Mouse (Mus musculus): ENCODE results near the gene Atg4a-ps.

DNA sequence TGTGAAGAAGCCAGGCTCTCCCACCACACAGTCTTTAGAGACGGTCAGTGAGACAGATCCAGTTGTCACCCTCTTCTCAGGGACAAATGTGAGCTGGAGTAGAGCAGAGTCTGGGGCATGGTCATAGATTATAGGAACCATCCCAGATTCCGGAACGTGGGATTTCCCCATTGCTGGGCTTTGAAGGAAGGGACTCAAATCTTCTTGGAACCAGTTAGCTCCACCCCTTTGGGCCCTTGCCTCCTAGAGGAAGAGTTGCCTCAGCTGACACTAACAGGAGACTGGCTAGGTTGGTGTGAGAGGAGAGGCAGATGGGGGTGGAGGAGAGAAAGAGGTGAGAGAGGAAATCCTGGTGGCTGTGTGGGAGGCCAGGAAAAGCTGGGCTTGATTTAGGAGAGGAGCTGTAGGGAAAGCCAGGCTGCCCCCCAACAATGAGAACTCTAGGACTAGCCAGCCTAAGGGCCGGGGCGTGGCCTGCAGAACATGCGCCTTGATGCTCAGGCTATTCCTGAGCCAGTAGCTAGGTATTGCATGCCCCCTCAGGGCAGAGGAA, 39.7 kb downstream of the Atg4a-ps start:
- TF ChIP-seq CTCF (IDR thresholded peaks at IDR 0.05; ENCODE audit: insufficient read depth, low read depth, low read length) = no peak
- TF ChIP-seq POLR2A (IDR thresholded peaks at IDR 0.05; ENCODE audit: insufficient read depth, low read depth, low read length) = no peak

All from olfactory bulb, adult 2 months (tissue).